Mouse (Mus musculus): ENCODE results near the gene Tpcn1.

GRCm38 (mm10) chr5:120514754-120515153, 73.7 kb downstream of the Tpcn1 start:
- TF ChIP-seq POLR2A (IDR thresholded peaks at IDR 0.05; ENCODE audit: extremely low read depth, insufficient read depth, low read length) (no peak), CTCF (IDR thresholded peaks at IDR 0.05; ENCODE audit: extremely low read depth, insufficient read depth, low read length) (no peak)
